ENCODE assay signal across 26 mouse cellular contexts in the genomic region with DNA sequence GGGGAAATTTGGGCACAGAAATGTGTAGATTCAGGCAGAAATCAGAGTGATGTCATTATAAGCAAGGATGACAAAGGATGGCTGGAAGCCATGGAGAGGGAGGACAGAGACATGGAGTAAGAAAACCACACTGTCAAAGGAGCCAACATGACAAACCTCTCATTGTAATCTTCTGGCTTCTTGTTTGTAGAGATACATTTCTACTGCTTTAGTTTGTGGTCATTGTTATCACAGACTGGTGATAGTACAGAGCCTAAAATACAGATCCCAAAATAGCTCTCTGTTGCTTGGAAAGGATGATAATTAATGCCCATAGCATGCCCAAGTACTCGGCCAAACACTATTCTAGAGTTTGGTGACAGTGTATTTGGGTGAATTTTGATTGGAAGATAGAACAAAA. TPM values are rescaled to one million over a fixed set of nuclear protein-coding genes. Genes with fewer than 3 reads are reported as not detected.
DNase-seq lines count a peak whose midpoint lies in the region; ATAC-seq and TF ChIP-seq lines count a peak whose summit lies in the region.
"Had no signal": no experiment of that assay in that cellular context is flagged by ENCODE, and none has a peak within 500 bp of the region (broad histone marks: within the 10 kb centered on the region; RNA-seq: fewer than 3 reads in every experiment).

No protein-coding gene starts in this region.

- H3K9ac ChIP-seq in heart, embryonic 16.5 days (ENCODE audit: low read length), result no peak overlapping the region
- no peak overlapping the region for H3K9ac ChIP-seq in MEL (ENCODE audit: control insufficient read depth, low read depth, low read length, poor library complexity, severe bottlenecking)
- H3K9ac ChIP-seq: embryonic facial prominence, embryonic 15.5 days; hindbrain, embryonic 14.5 days; intestine, embryonic 15.5 days had no signal

- TF ChIP-seq EP300 in MEL (IDR thresholded peaks at IDR 0.05; ENCODE audit: low read depth in 1 of 2, low read length in 2 of 2), result peak in 1 of 2 experiments; percentile 53; a peak in 2 of 4 replicates

- no peak overlapping the region for H3K4me3 ChIP-seq in heart, embryonic 16.5 days (ENCODE audit: low read length)
- H3K4me3 ChIP-seq in heart, embryonic 10.5 days, result no peak overlapping the region
- no peak overlapping the region for H3K4me3 ChIP-seq in MEL (ENCODE audit: control insufficient read depth in 1 of 2, insufficient read depth in 1 of 2, low read depth in 2 of 2, low read length in 2 of 2)
- H3K4me3 ChIP-seq: embryonic facial prominence, embryonic 15.5 days; erythroblast, embryonic 14.5 days; forebrain, embryonic 10.5 days; gastrocnemius, adult 2 months; hindbrain, embryonic 10.5 days; intestine, embryonic 15.5 days had no signal

- ATAC-seq in heart, embryonic 16.5 days (replicated peaks; ENCODE audit: extremely low read depth, insufficient read depth, low FRiP score), result no peak
- ATAC-seq in megakaryocyte progenitor cell, adult 5-6 weeks (replicated peaks; ENCODE audit: poor library complexity), result peak; percentile 21
- ATAC-seq: CD4-positive, CD25-positive, alpha-beta regulatory T cell, adult 4 months; forebrain, embryonic 14.5 days; intestine, embryonic 15.5 days had no signal

- no peak for TF ChIP-seq CTCF in MEL (IDR thresholded peaks at IDR 0.05 in 2 of 3, conservative IDR thresholded peaks at IDR 0.05 in 1 of 3; ENCODE audit: control insufficient read depth in 1 of 3, insufficient read depth in 1 of 3, low read depth in 2 of 3, low read length in 3 of 3, poor library complexity in 1 of 3, severe bottlenecking in 1 of 3)

- H3K79me2 ChIP-seq in MEL (ENCODE audit: control insufficient read depth, insufficient read depth, low read length, poor library complexity), result no peaks in the 10 kb centered on the region

- WGBS in heart, embryonic 16.5 days, result 33% methylated on average over 1 of the region's 1 CpGs
- WGBS in heart, embryonic 10.5 days, result 49% methylated on average over 1 of the region's 1 CpGs

- no peak for TF ChIP-seq RAD21 in MEL (IDR thresholded peaks at IDR 0.05; ENCODE audit: low read depth, low read length)

- H3K9me3 ChIP-seq in heart, embryonic 16.5 days (replicated peaks; ENCODE audit: control insufficient read depth, low read length), result no peaks in the 10 kb centered on the region
- no peaks in the 10 kb centered on the region for H3K9me3 ChIP-seq in heart, embryonic 10.5 days
- no peaks in the 10 kb centered on the region for H3K9me3 ChIP-seq in MEL (replicated peaks; ENCODE audit: insufficient read depth, low read length)
- H3K9me3 ChIP-seq: embryonic facial prominence, embryonic 15.5 days; forebrain, embryonic 10.5 days; G1E; hindbrain, embryonic 10.5 days; intestine, embryonic 15.5 days had no signal

- peak; percentile 17 for DNase-seq in heart, adult 11 months
- DNase-seq in heart, adult 18-20 months, result no peak
- no peak for DNase-seq in heart, embryonic 10.5 days (ENCODE audit: low spot score)
- peak; percentile 14 for DNase-seq in MEL (ENCODE audit: low read depth, low spot score)
- no peak for DNase-seq in lung, postnatal 25 days (ENCODE audit: low spot score)
- DNase-seq: adrenal gland, postnatal 10 days; B cell, adult 2 months; cerebellum, adult 11-12 months; cerebellum, adult 9-10 months; cerebellum, postnatal 36 days; embryo, embryonic 11 days; gastrocnemius, adult 2 months; gastrocnemius, postnatal 25 days had no signal

- peaks cover 8% of the 10 kb centered on the region; the same call in 1 of the 2 replicates for H3K4me1 ChIP-seq in heart, embryonic 16.5 days (ENCODE audit: control insufficient read depth, insufficient read depth, low read length)
- H3K4me1 ChIP-seq in heart, embryonic 10.5 days, result peaks cover 10% of the 10 kb centered on the region; the same call in 1 of the 2 replicates
- H3K4me1 ChIP-seq in MEL (ENCODE audit: control insufficient read depth in 1 of 2, insufficient read depth in 2 of 2, low read length in 2 of 2), result peaks cover 1 to 9% of the 10 kb centered on the region in 2 experiments; a peak in 2 of 4 replicates
- H3K4me1 ChIP-seq: embryonic facial prominence, embryonic 15.5 days; hindbrain, embryonic 10.5 days had no signal

- peak overlapping the region; percentile 10; the same call in 1 of the 2 replicates for H3K27ac ChIP-seq in heart, embryonic 16.5 days (ENCODE audit: low read length)
- no peak overlapping the region for H3K27ac ChIP-seq in heart, embryonic 10.5 days
- H3K27ac ChIP-seq in MEL (ENCODE audit: control insufficient read depth, low read depth, low read length), result no peak overlapping the region
- H3K27ac ChIP-seq: embryonic facial prominence, embryonic 15.5 days; forebrain, embryonic 10.5 days; gastrocnemius, adult 2 months; hindbrain, embryonic 10.5 days; hindbrain, embryonic 14.5 days; intestine, embryonic 15.5 days had no signal

- H3K36me3 ChIP-seq in heart, embryonic 16.5 days (ENCODE audit: control insufficient read depth, insufficient read depth), result no peaks in the 10 kb centered on the region
- no peaks in the 10 kb centered on the region for H3K36me3 ChIP-seq in heart, embryonic 10.5 days
- peaks cover 0 to 14% of the 10 kb centered on the region in 2 experiments; a peak in 2 of 4 replicates for H3K36me3 ChIP-seq in MEL (ENCODE audit: control insufficient read depth in 1 of 2, insufficient read depth in 2 of 2, low read length in 2 of 2)
- H3K36me3 ChIP-seq: embryonic facial prominence, embryonic 15.5 days; forebrain, embryonic 10.5 days; G1E; hindbrain, embryonic 10.5 days; intestine, embryonic 15.5 days had no signal

- no peak for TF ChIP-seq POLR2A in MEL (IDR thresholded peaks at IDR 0.05; ENCODE audit: control insufficient read depth in 1 of 2, insufficient read depth in 1 of 2, low read depth in 1 of 2, low read length in 2 of 2, poor library complexity in 1 of 2)

- H3K4me2 ChIP-seq in heart, embryonic 16.5 days (ENCODE audit: low read depth, low read length), result no peak overlapping the region
- H3K4me2 ChIP-seq: embryonic facial prominence, embryonic 15.5 days; hindbrain, embryonic 14.5 days; intestine, embryonic 15.5 days had no signal

- no peaks in the 10 kb centered on the region for H3K27me3 ChIP-seq in heart, embryonic 16.5 days (ENCODE audit: control insufficient read depth, insufficient read depth, low read length)
- no peaks in the 10 kb centered on the region for H3K27me3 ChIP-seq in heart, embryonic 10.5 days (ENCODE audit: insufficient read depth, poor library complexity, severe bottlenecking)
- no peaks in the 10 kb centered on the region for H3K27me3 ChIP-seq in MEL (ENCODE audit: control insufficient read depth in 1 of 2, insufficient read depth in 2 of 2, low read length in 2 of 2)
- H3K27me3 ChIP-seq: embryonic facial prominence, embryonic 15.5 days; intestine, embryonic 15.5 days had no signal

TF ChIP-seq in MEL, 35 proteins besides CTCF, POLR2A, EP300 and RAD21:
- TF ChIP-seq ETS1 (IDR thresholded peaks at IDR 0.05; ENCODE audit: low read depth, low read length) (peak; percentile 78), CHD2 (IDR thresholded peaks at IDR 0.05; ENCODE audit: low read length) (no peak), E2F4 (IDR thresholded peaks at IDR 0.05; ENCODE audit: borderline replicate concordance, low read depth, low read length) (no peak), MEF2A (IDR thresholded peaks at IDR 0.05; ENCODE audit: extremely low read depth, insufficient replicate concordance, low read depth, low read length, poor library complexity, severe bottlenecking) (peak; percentile 99; the same call in 1 of the 2 replicates), USF1 (IDR thresholded peaks at IDR 0.05; ENCODE audit: low read depth, low read length) (no peak), GATA1 (IDR thresholded peaks at IDR 0.05; ENCODE audit: low read depth, low read length) (peak; percentile 45; the same call in 1 of the 2 replicates), ZC3H11A (IDR thresholded peaks at IDR 0.05; ENCODE audit: low read depth, low read length) (no peak), BHLHE40 (IDR thresholded peaks at IDR 0.05; ENCODE audit: borderline replicate concordance, low read depth, low read length) (no peak), UBTF (IDR thresholded peaks at IDR 0.05; ENCODE audit: borderline replicate concordance, insufficient read depth, low read depth, low read length) (no peak), TCF12 (IDR thresholded peaks at IDR 0.05; ENCODE audit: low read depth, low read length) (peak; percentile 53; the same call in 1 of the 2 replicates), RCOR1 (IDR thresholded peaks at IDR 0.05; ENCODE audit: low read depth, low read length) (peak; percentile 69; the same call in 1 of the 2 replicates), POLR2AphosphoS5 (IDR thresholded peaks at IDR 0.05; ENCODE audit: borderline replicate concordance, low read depth, low read length) (no peak)

RNA-seq across cellular contexts. Expression of gene Lcp1, which starts 39.6 kb away (rescaled TPM):
- total RNA-seq in heart, adult 18-20 months (2021), result 10 to 100 TPM; 13.4 to 26.7 TPM
- polyA plus RNA-seq in heart, embryonic 16.5 days (2015; fragmentation: Nextera tagmentation; extraction: Ambion mirVana), result 32.7 and 47.5 TPM in 2 replicates
- polyA plus RNA-seq in heart, embryonic 10.5 days (2016; fragmentation: Nextera tagmentation; extraction: Ambion mirVana), result 25.5 and 30.8 TPM in 2 replicates
- 11.0 and 23.7 TPM in 2 replicates for total RNA-seq in MEL (2012; rRNA removed)
- 10 to 100 TPM in 1 of 2 experiments, not detected in 1; 20.3 TPM for polyA plus RNA-seq in MEL (2012; ENCODE audit: insufficient read depth in 1 of 2, insufficient read length in 2 of 2, low read depth in 1 of 2, low replicate concordance in 2 of 2, missing spikeins in 1 of 2)
- total RNA-seq in megakaryocyte progenitor cell, adult 5-6 weeks (2015), result 524 and 595 TPM in 2 replicates
- total RNA-seq in megakaryocyte progenitor cell, adult 5-6 weeks (2017), result 311 and 321 TPM in 2 replicates

RNA-seq across cellular contexts. Expression of gene Lrrc63, which starts 39.9 kb away (rescaled TPM):
- total RNA-seq in heart, adult 18-20 months (2021), result not detected
- polyA plus RNA-seq in heart, embryonic 16.5 days (2015; fragmentation: Nextera tagmentation; extraction: Ambion mirVana), result 0.07 TPM in 2 replicates
- 0.13 TPM in 1 of 2 replicates, not detected in the other for polyA plus RNA-seq in heart, embryonic 10.5 days (2016; fragmentation: Nextera tagmentation; extraction: Ambion mirVana)
- not detected in 2 replicates for total RNA-seq in MEL (2012; rRNA removed)
- not detected for polyA plus RNA-seq in MEL (2012; ENCODE audit: insufficient read depth in 1 of 2, insufficient read length in 2 of 2, low read depth in 1 of 2, low replicate concordance in 2 of 2, missing spikeins in 1 of 2)
- total RNA-seq in megakaryocyte progenitor cell, adult 5-6 weeks (2015), result 0.12 and 0.27 TPM in 2 replicates
- 0.17 TPM in 1 of 2 replicates, not detected in the other for total RNA-seq in megakaryocyte progenitor cell, adult 5-6 weeks (2017)
- total RNA-seq: adrenal gland, postnatal 10 days; G1E; gastrocnemius, adult 2 months; gastrocnemius, postnatal 25 days; granulocyte monocyte progenitor cell, adult 5-6 weeks had no signal
- polyA plus RNA-seq: CD4-positive, CD25-positive, alpha-beta regulatory T cell, adult 4 months; embryonic facial prominence, embryonic 15.5 days; erythroblast, embryonic 14.5 days; forebrain, embryonic 14.5 days; G1E; heart, embryonic 14.5 days; hindbrain, embryonic 14.5 days had no signal

Comparison
In these comparisons a context has a peak if more than half of its experiments do, and no peak if none do; other contexts are left out.
1. DNase-seq: peak in heart, adult 11 months (single experiment) and MEL (single experiment); none in heart, adult 18-20 months (0 of 2), heart, embryonic 10.5 days (single experiment) and lung, postnatal 25 days (single experiment).
2. RNA of gene Lcp1, which starts 39.6 kb away (total RNA-seq): 311 to 595 TPM in megakaryocyte progenitor cell, adult 5-6 weeks; 13.4 to 26.7 TPM in heart, adult 18-20 months and 11.0 to 23.7 TPM in MEL; every median in the first group is over 10 times any median in the second.